Mouse (Mus musculus): ENCODE results near the gene Ssu72.
"Not testable (repeated sequence)": the region's sequence is repeated elsewhere in the genome, so short reads cannot be mapped to it uniquely, and the experiment has no call there.

DNA sequence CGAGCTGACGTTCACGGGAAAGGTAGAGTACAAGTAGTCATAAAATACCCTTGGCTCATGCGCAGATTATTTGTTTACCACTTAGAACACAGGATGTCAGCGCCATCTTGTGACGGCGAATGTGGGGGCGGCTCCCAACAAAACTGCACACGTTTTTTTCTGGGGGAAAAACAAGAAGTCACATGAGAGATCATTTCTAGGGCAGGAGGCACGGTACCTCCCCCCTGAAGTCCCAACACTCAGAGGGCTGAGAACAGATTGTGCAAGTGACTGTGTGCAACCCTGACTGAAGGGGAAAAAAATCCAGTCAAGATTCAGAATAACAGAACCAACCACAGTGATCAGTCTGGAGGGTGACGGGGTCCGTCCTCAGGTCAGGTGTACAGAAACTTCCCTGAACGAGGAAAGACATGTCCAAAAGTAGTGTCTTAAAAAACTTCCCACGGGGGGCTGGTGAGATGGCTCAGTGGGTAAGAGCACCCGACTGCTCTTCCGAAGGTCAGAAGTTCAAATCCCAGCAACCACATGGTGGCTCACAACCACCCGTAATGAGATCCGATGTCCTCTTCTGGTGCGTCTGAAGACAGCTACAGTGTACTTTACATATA lies 20.8 kb upstream of the Ssu72 start:
- TF ChIP-seq MYC (IDR thresholded peaks at IDR 0.05; ENCODE audit: low read depth, low read length) (peak; percentile 47; the same call in 1 of the 2 replicates), USF1 (IDR thresholded peaks at IDR 0.05; ENCODE audit: low read depth, low read length) (peak; percentile 77), ZNF384 (IDR thresholded peaks at IDR 0.05; ENCODE audit: low read depth, low read length) (peak; percentile 56; the same call in 1 of the 2 replicates)
- not testable (repeated sequence) for TF ChIP-seq CTCF (IDR thresholded peaks at IDR 0.05 in 2 of 3, conservative IDR thresholded peaks at IDR 0.05 in 1 of 3; ENCODE audit: control insufficient read depth in 1 of 3, insufficient read depth in 1 of 3, low read depth in 2 of 3, low read length in 3 of 3, poor library complexity in 1 of 3, severe bottlenecking in 1 of 3); UBTF (IDR thresholded peaks at IDR 0.05; ENCODE audit: borderline replicate concordance, insufficient read depth, low read depth, low read length); MAZ (IDR thresholded peaks at IDR 0.05; ENCODE audit: low read depth, low read length); EP300 (IDR thresholded peaks at IDR 0.05; ENCODE audit: low read depth in 1 of 2, low read length in 2 of 2); POLR2A (IDR thresholded peaks at IDR 0.05; ENCODE audit: control insufficient read depth in 1 of 2, insufficient read depth in 1 of 2, low read depth in 1 of 2, low read length in 2 of 2, poor library complexity in 1 of 2); ELF1 (IDR thresholded peaks at IDR 0.05; ENCODE audit: low read depth, low read length); ZMIZ1 (IDR thresholded peaks at IDR 0.05; ENCODE audit: low read depth, low read length)

Data from MEL (cell line).